Mouse (Mus musculus): ENCODE results near the gene Unc79. TPM values are rescaled to one million over a fixed set of nuclear protein-coding genes. Genes with fewer than 3 reads are reported as not detected.

Unc79 gene
- polyA plus RNA-seq, 1 experiment from 2014 or later: 0.17 TPM

Small RNA genes within 50 kb of the gene (microRNA-seq; reads per million reads assigned to microRNA genes)
- not detected for gene Gm44324

Other genes with a start within 250 kb of the Unc79 start
- 23.9 and 24.5 TPM in 2 replicates for gene Itpk1, start 243.9 kb upstream of the Unc79 start, polyA plus RNA-seq (2015; fragmentation: Nextera tagmentation; extraction: Ambion mirVana)
- gene Moap1, start 205.2 kb upstream of the Unc79 start, polyA plus RNA-seq (2015; fragmentation: Nextera tagmentation; extraction: Ambion mirVana): 29.3 and 32.4 TPM in 2 replicates
- gene Tmem251, start 205.1 kb upstream of the Unc79 start, polyA plus RNA-seq (2015; fragmentation: Nextera tagmentation; extraction: Ambion mirVana): 9.5 and 11.0 TPM in 2 replicates
- not detected in 2 replicates for gene Gm28051, start 191.1 kb upstream of the Unc79 start, polyA plus RNA-seq (2015; fragmentation: Nextera tagmentation; extraction: Ambion mirVana)
- 29.3 and 34.0 TPM in 2 replicates for gene Gon7, start 191.1 kb upstream of the Unc79 start, polyA plus RNA-seq (2015; fragmentation: Nextera tagmentation; extraction: Ambion mirVana)
- gene Ubr7, start 190.9 kb upstream of the Unc79 start, polyA plus RNA-seq (2015; fragmentation: Nextera tagmentation; extraction: Ambion mirVana): 45.6 and 47.6 TPM in 2 replicates
- 26.6 and 27.2 TPM in 2 replicates for gene Gm20604, start 190.2 kb upstream of the Unc79 start, polyA plus RNA-seq (2015; fragmentation: Nextera tagmentation; extraction: Ambion mirVana)
- gene Btbd7, start 70.4 kb upstream of the Unc79 start, polyA plus RNA-seq (2015; fragmentation: Nextera tagmentation; extraction: Ambion mirVana): 14.5 and 17.5 TPM in 2 replicates
- gene Cox8c, start 49.5 kb upstream of the Unc79 start, polyA plus RNA-seq (2015; fragmentation: Nextera tagmentation; extraction: Ambion mirVana): not detected in 2 replicates

Data from kidney, embryonic 16.5 days (tissue).